ENCODE assay signal across 9 mouse cellular contexts in the genomic region with DNA sequence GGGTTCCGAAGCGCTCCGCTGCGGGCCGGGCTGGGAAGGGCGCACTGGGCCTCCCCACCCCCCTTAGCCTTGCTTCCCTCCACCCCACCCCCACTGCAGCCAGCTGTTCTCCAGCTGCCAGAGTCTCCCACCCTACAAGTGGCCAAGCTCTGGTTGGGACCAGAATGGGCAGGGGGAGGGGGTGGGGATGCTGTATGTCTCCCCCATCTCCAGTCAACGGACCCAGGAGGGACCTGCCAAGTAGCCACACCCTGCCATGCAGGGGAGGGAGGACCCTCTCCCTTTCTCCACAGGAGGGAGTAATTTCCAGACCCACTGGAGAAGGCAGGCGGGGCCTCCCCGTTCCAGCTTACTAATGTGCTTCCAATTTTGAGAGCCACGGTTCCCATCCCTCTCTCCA. TPM values are rescaled to one million over a fixed set of nuclear protein-coding genes. Genes with fewer than 3 reads are reported as not detected.
A peak's percentile ranks its signal among the peaks of the same experiment; 100 is the strongest.
DNase-seq lines count a peak whose midpoint lies in the region; ATAC-seq and TF ChIP-seq lines count a peak whose summit lies in the region.
"Had no signal": no experiment of that assay in that cellular context is flagged by ENCODE, and none has a peak within 500 bp of the region (broad histone marks: within the 10 kb centered on the region; RNA-seq: fewer than 3 reads in every experiment).

No protein-coding gene starts in this region.

- H3K27me3 ChIP-seq in midbrain, embryonic 13.5 days: peaks cover 9% of the 10 kb centered on the region; the same call in 1 of the 2 replicates
- H3K27me3 ChIP-seq in midbrain, embryonic 15.5 days (replicated peaks): peaks cover 4% of the 10 kb centered on the region
- no peaks in the 10 kb centered on the region for H3K27me3 ChIP-seq in intestine, embryonic 15.5 days (replicated peaks)
- H3K27me3 ChIP-seq in stomach, embryonic 14.5 days (ENCODE audit: control insufficient read depth, insufficient read depth, low read length): no peaks in the 10 kb centered on the region

- no peak for DNase-seq in gastrocnemius, adult 2 months
- DNase-seq in gastrocnemius, postnatal 14 days: no peak
- no peak for DNase-seq in layer of hippocampus, postnatal 14 days (ENCODE audit: low spot score in 2 of 2)
- no peak for DNase-seq in gastrocnemius, adult 18-20 months (ENCODE audit: low spot score)

- H3K9me3 ChIP-seq in midbrain, embryonic 13.5 days: no peaks in the 10 kb centered on the region
- H3K9me3 ChIP-seq in midbrain, embryonic 15.5 days: no peaks in the 10 kb centered on the region
- H3K9me3 ChIP-seq in intestine, embryonic 15.5 days: no peaks in the 10 kb centered on the region
- no peaks in the 10 kb centered on the region for H3K9me3 ChIP-seq in stomach, embryonic 14.5 days (ENCODE audit: control insufficient read depth, low read depth, low read length)

- no peak overlapping the region for H3K9ac ChIP-seq in midbrain, embryonic 13.5 days (replicated peaks)
- H3K9ac ChIP-seq in midbrain, embryonic 15.5 days: no peak overlapping the region
- peak overlapping the region; percentile 46 for H3K9ac ChIP-seq in intestine, embryonic 15.5 days
- peak overlapping the region; percentile 38 for H3K9ac ChIP-seq in stomach, embryonic 14.5 days (replicated peaks; ENCODE audit: low read depth, low read length)

- WGBS in midbrain, embryonic 13.5 days: 7% methylated on average over 10 of the region's 10 CpGs
- WGBS in midbrain, embryonic 15.5 days: 12% methylated on average over 10 of the region's 10 CpGs
- WGBS in intestine, embryonic 15.5 days: 16% methylated on average over 10 of the region's 10 CpGs
- WGBS in stomach, embryonic 14.5 days: 5% methylated on average over 10 of the region's 10 CpGs

- TF ChIP-seq CTCF in gastrocnemius, adult 2 months (IDR thresholded peaks at IDR 0.05): no peak

- peaks cover 50% of the 10 kb centered on the region for H3K4me1 ChIP-seq in midbrain, embryonic 13.5 days (replicated peaks)
- H3K4me1 ChIP-seq in midbrain, embryonic 15.5 days: peaks cover 30% of the 10 kb centered on the region
- peaks cover 79% of the 10 kb centered on the region for H3K4me1 ChIP-seq in intestine, embryonic 15.5 days (replicated peaks)
- peaks cover 80% of the 10 kb centered on the region for H3K4me1 ChIP-seq in stomach, embryonic 14.5 days (ENCODE audit: control insufficient read depth, insufficient read depth, low read length)

- peak overlapping the region; percentile 30 for H3K4me3 ChIP-seq in gastrocnemius, adult 2 months
- no peak overlapping the region for H3K4me3 ChIP-seq in midbrain, embryonic 13.5 days (replicated peaks)
- no peak overlapping the region for H3K4me3 ChIP-seq in midbrain, embryonic 15.5 days
- peak overlapping the region; percentile 24 for H3K4me3 ChIP-seq in intestine, embryonic 15.5 days (replicated peaks)
- H3K4me3 ChIP-seq in stomach, embryonic 14.5 days (ENCODE audit: low read depth, low read length): peak overlapping the region; percentile 21; the same call in 1 of the 2 replicates

- 0 out of 2 replicates have a peak overlapping the region, but pooled peaks have one; percentile 0 for H3K4me2 ChIP-seq in midbrain, embryonic 13.5 days (replicated peaks)
- H3K4me2 ChIP-seq in midbrain, embryonic 15.5 days: no peak overlapping the region; the same call in 1 of the 2 replicates
- peak overlapping the region; percentile 57 for H3K4me2 ChIP-seq in intestine, embryonic 15.5 days (replicated peaks)
- H3K4me2 ChIP-seq in stomach, embryonic 14.5 days (replicated peaks; ENCODE audit: low read depth, low read length): peak overlapping the region; percentile 55

- intact Hi-C loops in gastrocnemius, adult 2 months (cut with DNase I): no loop called here
- intact Hi-C loops in gastrocnemius, postnatal 14 days (cut with DNase I; ENCODE audit: low total_unique reads): no loop called here

- no peak for ATAC-seq in midbrain, embryonic 13.5 days
- ATAC-seq in midbrain, embryonic 15.5 days (replicated peaks): no peak
- ATAC-seq in intestine, embryonic 15.5 days: no peak
- ATAC-seq in stomach, embryonic 14.5 days (ENCODE audit: insufficient number of reproducible peaks, insufficient read depth, low FRiP score, low read depth): peak; percentile 5; the same call in 1 of the 2 replicates

- H3K27ac ChIP-seq in gastrocnemius, adult 2 months: peak overlapping the region; percentile 57
- H3K27ac ChIP-seq in midbrain, embryonic 13.5 days: no peak overlapping the region
- no peak overlapping the region for H3K27ac ChIP-seq in midbrain, embryonic 15.5 days
- peak overlapping the region; percentile 95 for H3K27ac ChIP-seq in intestine, embryonic 15.5 days
- H3K27ac ChIP-seq in stomach, embryonic 14.5 days (ENCODE audit: low read length): peak overlapping the region; percentile 99

- no peaks in the 10 kb centered on the region for H3K36me3 ChIP-seq in midbrain, embryonic 13.5 days
- no peaks in the 10 kb centered on the region for H3K36me3 ChIP-seq in midbrain, embryonic 15.5 days (replicated peaks)
- no peaks in the 10 kb centered on the region for H3K36me3 ChIP-seq in intestine, embryonic 15.5 days
- H3K36me3 ChIP-seq in stomach, embryonic 14.5 days (ENCODE audit: control insufficient read depth, insufficient read depth, low read length): peaks cover 7% of the 10 kb centered on the region; the same call in 1 of the 2 replicates

RNA-seq across cellular contexts. Expression of a gene that starts 4.7 kb away (rescaled TPM):
- 1 to 10 TPM; 6.9 to 7.4 TPM for total RNA-seq in gastrocnemius, adult 2 months (2021)
- total RNA-seq in gastrocnemius, postnatal 14 days (2021): 10 to 100 TPM in 1 of 2 experiments, 1 to 10 TPM in 1; 9.3 to 11.5 TPM
- 1.9 and 2.9 TPM in 2 replicates for polyA plus RNA-seq in midbrain, embryonic 13.5 days (2015; fragmentation: Nextera tagmentation; extraction: Ambion mirVana)
- polyA plus RNA-seq in midbrain, embryonic 15.5 days (2015; fragmentation: Nextera tagmentation; extraction: Ambion mirVana): 1.4 and 2.1 TPM in 2 replicates
- 8.9 and 10.0 TPM in 2 replicates for polyA plus RNA-seq in intestine, embryonic 15.5 days (2015; fragmentation: Nextera tagmentation; extraction: Ambion mirVana)
- polyA plus RNA-seq in stomach, embryonic 14.5 days (2014; fragmentation: Nextera tagmentation; extraction: Ambion mirVana): 15.7 and 16.0 TPM in 2 replicates
- 1 to 10 TPM; 5.1 to 5.7 TPM for total RNA-seq in layer of hippocampus, postnatal 14 days (2021)
- total RNA-seq in gastrocnemius, adult 18-20 months (2021): 1 to 10 TPM; 5.3 to 6.9 TPM

RNA-seq across cellular contexts. Expression of a gene that starts 17.6 kb away (rescaled TPM):
- total RNA-seq in gastrocnemius, adult 2 months (2021): 100 to 1,000 TPM; 382 to 410 TPM
- total RNA-seq in gastrocnemius, postnatal 14 days (2021): 100 to 1,000 TPM; 541 to 620 TPM
- 382 and 387 TPM in 2 replicates for polyA plus RNA-seq in midbrain, embryonic 13.5 days (2015; fragmentation: Nextera tagmentation; extraction: Ambion mirVana)
- 307 and 313 TPM in 2 replicates for polyA plus RNA-seq in midbrain, embryonic 15.5 days (2015; fragmentation: Nextera tagmentation; extraction: Ambion mirVana)
- 639 and 690 TPM in 2 replicates for polyA plus RNA-seq in intestine, embryonic 15.5 days (2015; fragmentation: Nextera tagmentation; extraction: Ambion mirVana)
- 797 and 911 TPM in 2 replicates for polyA plus RNA-seq in stomach, embryonic 14.5 days (2014; fragmentation: Nextera tagmentation; extraction: Ambion mirVana)
- total RNA-seq in layer of hippocampus, postnatal 14 days (2021): 100 to 1,000 TPM; 394 to 418 TPM
- 100 to 1,000 TPM; 418 to 419 TPM for total RNA-seq in gastrocnemius, adult 18-20 months (2021)

RNA-seq across cellular contexts. Expression of a gene that starts 19.1 kb away (rescaled TPM):
- total RNA-seq in gastrocnemius, adult 2 months (2021): not detected
- not detected for total RNA-seq in gastrocnemius, postnatal 14 days (2021)
- polyA plus RNA-seq in midbrain, embryonic 13.5 days (2015; fragmentation: Nextera tagmentation; extraction: Ambion mirVana): 1.7 and 2.6 TPM in 2 replicates
- polyA plus RNA-seq in midbrain, embryonic 15.5 days (2015; fragmentation: Nextera tagmentation; extraction: Ambion mirVana): 1.3 and 1.9 TPM in 2 replicates
- polyA plus RNA-seq in intestine, embryonic 15.5 days (2015; fragmentation: Nextera tagmentation; extraction: Ambion mirVana): 3.6 and 4.1 TPM in 2 replicates
- 5.2 and 6.6 TPM in 2 replicates for polyA plus RNA-seq in stomach, embryonic 14.5 days (2014; fragmentation: Nextera tagmentation; extraction: Ambion mirVana)
- total RNA-seq in layer of hippocampus, postnatal 14 days (2021): not detected
- not detected for total RNA-seq in gastrocnemius, adult 18-20 months (2021)
- total RNA-seq: left cerebral cortex, postnatal 36 days had no signal

RNA-seq across cellular contexts. Expression of a gene that starts 32.6 kb away (rescaled TPM):
- 10 to 100 TPM in 1 of 2 experiments, 1 to 10 TPM in 1; 9.4 to 11.2 TPM for total RNA-seq in gastrocnemius, adult 2 months (2021)
- total RNA-seq in gastrocnemius, postnatal 14 days (2021): 10 to 100 TPM; 10.2 to 10.4 TPM
- 20.2 and 26.9 TPM in 2 replicates for polyA plus RNA-seq in midbrain, embryonic 13.5 days (2015; fragmentation: Nextera tagmentation; extraction: Ambion mirVana)
- polyA plus RNA-seq in midbrain, embryonic 15.5 days (2015; fragmentation: Nextera tagmentation; extraction: Ambion mirVana): 27.8 and 28.5 TPM in 2 replicates
- 22.7 and 29.8 TPM in 2 replicates for polyA plus RNA-seq in intestine, embryonic 15.5 days (2015; fragmentation: Nextera tagmentation; extraction: Ambion mirVana)
- polyA plus RNA-seq in stomach, embryonic 14.5 days (2014; fragmentation: Nextera tagmentation; extraction: Ambion mirVana): 26.5 and 29.9 TPM in 2 replicates
- total RNA-seq in layer of hippocampus, postnatal 14 days (2021): 10 to 100 TPM; 23.0 to 28.2 TPM
- total RNA-seq in gastrocnemius, adult 18-20 months (2021): 10 to 100 TPM; 10.3 to 11.2 TPM

Comparison
In these comparisons a context has a peak if more than half of its experiments do, and no peak if none do; other contexts are left out.
1. H3K27ac ChIP-seq: peak in gastrocnemius, adult 2 months (single experiment), intestine, embryonic 15.5 days (single experiment) and stomach, embryonic 14.5 days (single experiment); none in midbrain, embryonic 13.5 days (single experiment) and midbrain, embryonic 15.5 days (single experiment).
2. H3K4me3 ChIP-seq: peak in gastrocnemius, adult 2 months (single experiment), intestine, embryonic 15.5 days (single experiment) and stomach, embryonic 14.5 days (single experiment); none in midbrain, embryonic 13.5 days (single experiment) and midbrain, embryonic 15.5 days (single experiment).
3. H3K9ac ChIP-seq: peak in intestine, embryonic 15.5 days (single experiment) and stomach, embryonic 14.5 days (single experiment); none in midbrain, embryonic 13.5 days (single experiment) and midbrain, embryonic 15.5 days (single experiment).